Mouse (Mus musculus): ENCODE results near the gene Rreb1. TPM values are rescaled to one million over a fixed set of nuclear protein-coding genes. Genes with fewer than 3 reads are reported as not detected.

Rreb1 gene
- polyA plus RNA-seq (2015; fragmentation: Illumina TruSeq; extraction: RNeasy Lipid Tissue Mini Kit (QIAGEN cat#74804); ENCODE audit: low read depth, low replicate concordance) = 20.5 TPM

GRCm38 (mm10) chr13:37778147-37778593, at the start of gene Rreb1:
TSS of gene Rreb1 (plus strand) at chr13:37778400.

DNA sequence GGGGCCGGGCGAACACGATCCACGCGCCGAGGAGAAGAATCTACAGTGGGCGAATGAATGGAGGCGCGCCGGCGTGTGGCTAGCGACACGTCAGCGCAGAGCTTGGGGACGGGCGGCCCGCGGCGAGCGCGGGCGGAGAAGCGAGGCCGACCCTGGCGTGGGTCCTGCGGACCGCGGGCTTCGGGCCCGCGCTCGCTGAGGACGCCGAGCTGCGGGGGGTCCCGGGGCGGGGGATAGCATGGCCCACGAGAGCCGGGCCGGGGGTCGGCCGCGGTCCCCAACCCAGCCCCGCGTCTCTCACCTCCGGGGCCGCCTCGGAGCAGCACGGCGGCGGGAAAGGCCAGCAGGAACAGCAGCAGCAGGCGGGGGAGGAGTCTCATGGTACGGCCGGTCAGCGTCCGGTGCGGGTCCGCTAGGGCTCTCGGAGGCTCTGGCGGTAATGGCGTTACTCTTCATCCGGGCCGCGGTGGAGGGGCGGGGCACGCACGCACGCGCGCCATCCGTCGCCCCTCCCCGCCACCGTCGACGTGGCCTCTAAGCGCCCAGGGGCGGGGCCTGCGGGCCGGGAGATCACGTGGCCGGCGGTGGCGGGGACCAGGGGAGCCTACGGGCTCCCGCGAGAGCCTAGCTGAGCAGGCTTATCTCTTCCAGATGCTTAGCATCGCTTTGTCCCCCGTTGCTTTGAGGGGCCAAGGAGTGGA, 215.7 kb downstream of the Rreb1 start, which contains the start of gene Ssr1:
Gene Ssr1 (minus strand): TSS at position 514 of the 701 bp plus-strand sequence.

Other genes with a start within 250 kb of the Rreb1 start
- gene Ssr1, start 215.8 kb downstream of the Rreb1 start, polyA plus RNA-seq (2015; fragmentation: Illumina TruSeq; extraction: RNeasy Lipid Tissue Mini Kit (QIAGEN cat#74804); ENCODE audit: low read depth, low replicate concordance) = 54.1 TPM

All from brain, adult 10 weeks (tissue).